In genomic region chr14:121946728-121947127, GRCm38 (mm10) we compare ENCODE assay signal across 19 mouse cellular contexts. TPM values are rescaled to one million over a fixed set of nuclear protein-coding genes. Genes with fewer than 3 reads are reported as not detected.
A peak's percentile ranks its signal among the peaks of the same experiment; 100 is the strongest.
DNase-seq lines count a peak whose midpoint lies in the region; ATAC-seq and TF ChIP-seq lines count a peak whose summit lies in the region.
"Had no signal": no experiment of that assay in that cellular context is flagged by ENCODE, and none has a peak within 500 bp of the region (broad histone marks: within the 10 kb centered on the region; RNA-seq: fewer than 3 reads in every experiment).

No protein-coding gene starts in this region.

- H3K9ac ChIP-seq in forebrain, embryonic 12.5 days: no peak overlapping the region
- no peak overlapping the region for H3K9ac ChIP-seq in liver, postnatal 0 days (replicated peaks)
- no peak overlapping the region for H3K9ac ChIP-seq in limb, embryonic 13.5 days
- H3K9ac ChIP-seq: forebrain, embryonic 13.5 days; heart, embryonic 12.5 days; lung, embryonic 15.5 days; neural tube, embryonic 12.5 days had no signal

- no peak overlapping the region for H3K4me3 ChIP-seq in forebrain, embryonic 10.5 days
- H3K4me3 ChIP-seq in forebrain, embryonic 12.5 days (replicated peaks): no peak overlapping the region
- no peak overlapping the region for H3K4me3 ChIP-seq in liver, postnatal 0 days (ENCODE audit: low read depth, low read length)
- H3K4me3 ChIP-seq in limb, embryonic 13.5 days: no peak overlapping the region
- H3K4me3 ChIP-seq: forebrain, embryonic 13.5 days; gastrocnemius, adult 2 months; heart, embryonic 12.5 days; hindbrain, embryonic 10.5 days; lung, embryonic 15.5 days; neural tube, embryonic 12.5 days had no signal

- WGBS in forebrain, embryonic 10.5 days: 86% methylated on average over 8 of the region's 8 CpGs
- WGBS in forebrain, embryonic 12.5 days: 74% methylated on average over 8 of the region's 8 CpGs
- 75% methylated on average over 8 of the region's 8 CpGs for WGBS in liver, postnatal 0 days (ENCODE audit: insufficient replicate concordance)
- 68% methylated on average over 8 of the region's 8 CpGs for WGBS in limb, embryonic 13.5 days

- no peak for ATAC-seq in forebrain, embryonic 12.5 days (ENCODE audit: low FRiP score)
- ATAC-seq in liver, postnatal 0 days: no peak
- ATAC-seq in limb, embryonic 13.5 days (ENCODE audit: low FRiP score, low read depth): no peak
- ATAC-seq: forebrain, embryonic 13.5 days; midbrain, embryonic 16.5 days had no signal

- peak; percentile 9 for DNase-seq in forebrain, embryonic 10.5 days (ENCODE audit: extremely low spot score, low spot score)
- peak; percentile 7 for DNase-seq in liver, postnatal 0 days
- DNase-seq in liver: no peak
- DNase-seq in T-cell, adult 2 months (ENCODE audit: low spot score): peak; percentile 52
- no peak for DNase-seq in left cerebral cortex, postnatal 4 days
- no peak for DNase-seq in adrenal gland, postnatal 25 days
- DNase-seq: adrenal gland, postnatal 14 days; cerebellum, postnatal 25 days; gastrocnemius, adult 2 months; layer of hippocampus, adult 9-11 months had no signal

- H3K4me2 ChIP-seq in forebrain, embryonic 12.5 days: no peak overlapping the region
- H3K4me2 ChIP-seq in liver, postnatal 0 days (ENCODE audit: low read depth, low read length): no peak overlapping the region
- no peak overlapping the region for H3K4me2 ChIP-seq in limb, embryonic 13.5 days (replicated peaks)
- H3K4me2 ChIP-seq: forebrain, embryonic 13.5 days; heart, embryonic 12.5 days; lung, embryonic 15.5 days; neural tube, embryonic 12.5 days had no signal

- H3K4me1 ChIP-seq in forebrain, embryonic 10.5 days: no peaks in the 10 kb centered on the region
- H3K4me1 ChIP-seq in forebrain, embryonic 12.5 days: peaks cover 2% of the 10 kb centered on the region; the same call in 1 of the 2 replicates
- H3K4me1 ChIP-seq in liver, postnatal 0 days (ENCODE audit: insufficient read depth): peaks cover 6% of the 10 kb centered on the region; the same call in 1 of the 2 replicates
- H3K4me1 ChIP-seq in limb, embryonic 13.5 days: peaks cover 5% of the 10 kb centered on the region; the same call in 1 of the 2 replicates
- H3K4me1 ChIP-seq: forebrain, embryonic 13.5 days; hindbrain, embryonic 10.5 days; lung, embryonic 15.5 days; neural tube, embryonic 12.5 days had no signal

- H3K27me3 ChIP-seq in forebrain, embryonic 10.5 days (ENCODE audit: poor library complexity, severe bottlenecking): no peaks in the 10 kb centered on the region
- no peaks in the 10 kb centered on the region for H3K27me3 ChIP-seq in forebrain, embryonic 12.5 days
- H3K27me3 ChIP-seq in liver, postnatal 0 days (ENCODE audit: insufficient read depth, low read length): no peaks in the 10 kb centered on the region
- no peaks in the 10 kb centered on the region for H3K27me3 ChIP-seq in limb, embryonic 13.5 days
- H3K27me3 ChIP-seq: forebrain, embryonic 13.5 days; heart, embryonic 12.5 days; lung, embryonic 15.5 days; neural tube, embryonic 12.5 days had no signal

- TF ChIP-seq CTCF in liver, postnatal 0 days (IDR thresholded peaks at IDR 0.05; ENCODE audit: low read depth): no peak

- H3K36me3 ChIP-seq in forebrain, embryonic 10.5 days (replicated peaks): 0 out of 2 replicates have a peak, but pooled peaks cover 2% of the 10 kb centered on the region
- no peaks in the 10 kb centered on the region for H3K36me3 ChIP-seq in forebrain, embryonic 12.5 days (replicated peaks)
- H3K36me3 ChIP-seq in liver, postnatal 0 days (replicated peaks; ENCODE audit: insufficient read depth, low read length): no peaks in the 10 kb centered on the region
- no peaks in the 10 kb centered on the region for H3K36me3 ChIP-seq in limb, embryonic 13.5 days
- H3K36me3 ChIP-seq: heart, embryonic 12.5 days; hindbrain, embryonic 10.5 days; lung, embryonic 15.5 days; neural tube, embryonic 12.5 days had no signal

- peaks cover 18% of the 10 kb centered on the region for H3K9me3 ChIP-seq in forebrain, embryonic 10.5 days
- no peaks in the 10 kb centered on the region for H3K9me3 ChIP-seq in forebrain, embryonic 12.5 days
- H3K9me3 ChIP-seq in liver, postnatal 0 days (ENCODE audit: low read length): no peaks in the 10 kb centered on the region
- 0 out of 2 replicates have a peak, but pooled peaks cover 3% of the 10 kb centered on the region for H3K9me3 ChIP-seq in limb, embryonic 13.5 days
- H3K9me3 ChIP-seq: heart, embryonic 12.5 days; lung, embryonic 15.5 days had no signal

- intact Hi-C loops in left cerebral cortex, postnatal 4 days (cut with DNase I): no loop called here

- TF ChIP-seq EP300 in liver, postnatal 0 days (IDR thresholded peaks at IDR 0.05; ENCODE audit: low read depth): no peak

- H3K27ac ChIP-seq in forebrain, embryonic 10.5 days: no peak overlapping the region
- no peak overlapping the region for H3K27ac ChIP-seq in forebrain, embryonic 12.5 days
- H3K27ac ChIP-seq in liver, postnatal 0 days (ENCODE audit: low read depth): no peak overlapping the region
- H3K27ac ChIP-seq in limb, embryonic 13.5 days: peak overlapping the region; percentile 22; the same call in 1 of the 2 replicates
- H3K27ac ChIP-seq: forebrain, embryonic 13.5 days; gastrocnemius, adult 2 months; hindbrain, embryonic 10.5 days; lung, embryonic 15.5 days; neural tube, embryonic 12.5 days had no signal

RNA-seq across cellular contexts. Expression of gene Gpr183, which starts 18.3 kb away (rescaled TPM):
- 1.9 and 2.5 TPM in 2 replicates for polyA plus RNA-seq in forebrain, embryonic 10.5 days (2016; fragmentation: Nextera tagmentation; extraction: Ambion mirVana)
- 1.4 and 1.8 TPM in 2 replicates for polyA plus RNA-seq in forebrain, embryonic 12.5 days (2016; fragmentation: Nextera tagmentation; extraction: Ambion mirVana)
- polyA plus RNA-seq in liver, postnatal 0 days (2015; fragmentation: Nextera tagmentation; extraction: Ambion mirVana): 0.94 and 0.95 TPM in 2 replicates
- polyA plus RNA-seq in limb, embryonic 13.5 days (2015; fragmentation: Nextera tagmentation; extraction: Ambion mirVana): 3.2 and 4.9 TPM in 2 replicates
- under 1 TPM; 0.44 to 0.66 TPM for total RNA-seq in left cerebral cortex, postnatal 4 days (2021)
- 0.67 and 0.91 TPM in 2 replicates for total RNA-seq in adrenal gland, postnatal 25 days (2021)

RNA-seq across cellular contexts. Expression of gene Gpr18, which starts 31.1 kb away (rescaled TPM):
- polyA plus RNA-seq in forebrain, embryonic 10.5 days (2016; fragmentation: Nextera tagmentation; extraction: Ambion mirVana): 0.23 and 0.55 TPM in 2 replicates
- 0.20 and 0.35 TPM in 2 replicates for polyA plus RNA-seq in forebrain, embryonic 12.5 days (2016; fragmentation: Nextera tagmentation; extraction: Ambion mirVana)
- polyA plus RNA-seq in liver, postnatal 0 days (2015; fragmentation: Nextera tagmentation; extraction: Ambion mirVana): 0.78 and 0.81 TPM in 2 replicates
- polyA plus RNA-seq in limb, embryonic 13.5 days (2015; fragmentation: Nextera tagmentation; extraction: Ambion mirVana): 0.20 and 0.37 TPM in 2 replicates
- total RNA-seq in left cerebral cortex, postnatal 4 days (2021): not detected
- total RNA-seq in adrenal gland, postnatal 25 days (2021): 0.27 TPM in 1 of 2 replicates, not detected in the other
- total RNA-seq: gastrocnemius, adult 2 months; left cerebral cortex, postnatal 36 days had no signal

Comparison
In these comparisons a context has a peak if more than half of its experiments do, and no peak if none do; other contexts are left out.
1. DNase-seq: peak in forebrain, embryonic 10.5 days (single experiment), liver, postnatal 0 days (single experiment) and T-cell, adult 2 months (single experiment); none in liver (single experiment), left cerebral cortex, postnatal 4 days (single experiment) and adrenal gland, postnatal 25 days (single experiment).